Mouse (Mus musculus) G1E-ER4 (cell line): ENCODE data around the gene Rbms3. TPM values are rescaled to one million over a fixed set of nuclear protein-coding genes. Genes with fewer than 3 reads are reported as not detected.

Source experiments
- GATA1 ChIP-seq: IDR thresholded peaks from one replicate; pipeline ENCODE4 v1.8.0; 2012; ENCODE audit warnings: low read length, inconsistent platforms
- polyA plus RNA-seq: library from polyadenylated mRNA; stranded (reverse); fragments of >175 nt; gene quantifications from 2 replicates; pipeline ENCODE4 v1.2.3, GENCODE M21; 2012

Rbms3 gene
- polyA plus RNA-seq, 1 experiment, result not detected

DNA sequence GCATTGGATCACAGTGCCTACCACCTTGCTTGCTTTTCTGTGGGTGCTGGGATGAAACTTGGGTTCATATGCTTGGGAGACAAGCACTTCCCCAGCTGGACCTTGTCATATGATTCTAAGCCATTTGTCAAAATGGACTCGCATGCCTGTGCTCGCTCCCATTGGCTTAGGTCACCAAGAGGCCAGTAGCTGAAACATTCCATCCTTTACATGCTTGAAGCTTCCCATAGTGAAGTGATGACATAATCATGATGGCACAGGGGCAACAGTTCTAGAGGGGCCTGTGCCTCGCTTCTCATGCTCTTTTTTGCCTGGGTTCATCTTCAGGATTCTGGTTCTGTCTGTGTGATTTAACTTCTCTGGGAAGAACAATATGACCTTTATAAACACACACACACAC is 857.9 kb downstream of the Rbms3 start:
- no peak for TF ChIP-seq GATA1

DNA sequence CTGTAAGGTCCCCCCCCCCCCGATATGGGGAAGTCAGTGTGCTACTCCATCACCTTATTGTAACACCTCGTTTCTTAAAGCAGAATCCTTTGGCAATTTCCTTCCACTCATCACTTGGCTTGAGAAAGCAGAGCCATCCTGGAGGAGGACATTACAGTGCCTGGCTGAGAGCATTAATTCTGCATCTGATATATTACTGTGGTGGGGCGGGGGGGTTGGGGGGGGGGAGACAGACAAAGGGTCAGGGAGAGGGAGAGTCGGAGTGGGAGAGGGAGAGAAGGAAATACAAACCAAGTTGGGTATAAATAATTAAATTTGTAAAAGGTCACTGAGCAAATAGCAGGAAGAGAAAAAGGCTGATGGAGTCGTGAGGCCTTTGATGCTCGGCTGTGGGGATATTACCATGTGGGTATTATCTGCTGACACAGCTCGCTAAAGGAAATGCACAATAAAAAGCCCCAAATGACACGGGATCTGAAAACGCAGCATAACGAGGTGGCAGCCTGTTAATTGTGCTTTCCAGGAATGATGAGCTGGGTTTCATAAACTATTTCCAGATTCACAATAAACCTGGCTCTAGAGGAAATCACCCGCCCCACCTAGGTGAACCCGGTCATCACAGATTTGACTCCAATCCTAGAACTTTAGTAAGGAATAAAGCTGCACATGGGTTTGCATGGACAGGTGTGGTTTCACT is 860.2 kb downstream of the Rbms3 start:
- no peak for TF ChIP-seq GATA1

DNA sequence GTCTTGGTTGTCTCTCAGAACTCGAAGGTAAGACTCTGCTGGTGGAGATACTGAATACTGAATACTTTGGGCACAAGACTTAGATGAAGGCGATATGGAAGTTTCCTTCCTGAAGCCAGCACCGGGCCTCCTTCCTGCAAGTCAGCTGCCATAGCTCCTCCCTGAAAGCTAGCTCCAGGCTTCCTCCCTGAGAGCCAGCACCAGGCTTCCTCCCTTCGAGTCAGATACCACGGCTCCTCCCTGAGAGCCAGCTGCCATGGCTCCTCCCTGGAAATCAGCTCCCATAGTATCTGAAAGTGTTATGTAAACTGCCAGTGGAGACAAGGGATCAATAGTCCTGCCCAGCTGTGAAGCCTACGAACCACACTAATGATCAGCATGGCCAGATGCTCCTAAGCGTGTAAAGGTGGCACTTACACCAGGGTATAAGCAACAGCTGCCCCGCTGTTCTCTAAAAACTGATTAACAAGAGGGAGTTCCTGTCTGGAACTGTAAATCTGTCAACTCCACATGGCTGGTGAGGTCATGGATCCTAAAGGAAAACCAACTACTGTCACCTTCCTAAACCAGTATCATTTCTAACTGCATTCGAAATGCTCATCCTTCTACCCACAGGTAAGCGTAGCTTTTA is 867.2 kb downstream of the Rbms3 start:
- no peak for TF ChIP-seq GATA1

DNA sequence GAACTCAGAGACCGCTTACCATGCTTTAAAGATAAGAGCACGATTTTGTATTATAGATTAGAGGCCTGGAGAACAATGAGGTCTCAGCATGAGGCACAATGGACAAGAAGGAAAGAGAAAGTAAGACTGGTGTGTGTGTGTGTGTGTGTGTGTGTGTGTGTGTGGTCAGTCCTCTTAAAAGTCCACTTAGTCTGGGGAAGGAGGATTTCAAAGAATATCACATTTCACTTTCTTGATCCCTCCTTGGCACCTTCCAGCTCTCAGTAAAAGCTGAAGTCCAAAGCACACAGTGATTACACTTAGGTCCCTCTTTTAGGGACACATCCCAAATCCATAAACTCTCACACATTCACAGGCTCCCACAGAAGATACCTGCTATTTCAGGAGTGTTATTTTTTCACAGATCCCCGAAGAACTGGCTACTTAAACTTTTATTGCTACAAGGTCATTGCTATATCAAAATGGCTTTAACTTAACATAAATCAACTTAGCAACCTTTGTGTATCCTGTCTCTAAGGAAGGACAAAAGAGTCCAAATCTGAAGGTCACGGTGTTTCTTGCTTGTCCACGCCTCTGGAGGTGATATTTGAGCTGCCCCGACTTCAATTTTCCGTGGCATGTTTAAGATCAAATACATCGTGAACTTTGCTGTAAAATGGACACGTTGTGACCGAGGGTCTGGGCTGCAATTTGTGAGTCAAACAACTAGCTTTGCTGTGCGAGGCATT is 880.7 kb downstream of the Rbms3 start:
- TF ChIP-seq GATA1, result no peak

DNA sequence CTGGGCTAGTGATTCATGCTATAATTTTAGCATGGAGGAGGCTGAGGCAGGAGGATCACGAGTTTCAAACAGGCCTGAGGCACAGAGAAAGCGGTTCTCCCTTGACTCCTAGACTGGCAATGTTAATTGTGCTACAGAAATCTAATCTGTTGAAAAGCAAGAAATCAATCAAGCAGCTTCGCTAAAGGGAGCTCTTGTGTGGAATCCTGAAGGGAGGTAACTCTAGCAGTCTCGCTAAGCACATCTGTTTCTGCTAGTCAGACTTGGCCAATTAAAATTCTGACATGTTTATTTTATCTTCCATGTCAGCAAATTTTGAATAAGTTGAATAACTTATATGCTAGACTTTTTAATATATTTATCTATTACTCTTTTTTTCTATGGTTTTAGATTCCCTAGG is 881.4 kb downstream of the Rbms3 start:
- TF ChIP-seq GATA1, result no peak

DNA sequence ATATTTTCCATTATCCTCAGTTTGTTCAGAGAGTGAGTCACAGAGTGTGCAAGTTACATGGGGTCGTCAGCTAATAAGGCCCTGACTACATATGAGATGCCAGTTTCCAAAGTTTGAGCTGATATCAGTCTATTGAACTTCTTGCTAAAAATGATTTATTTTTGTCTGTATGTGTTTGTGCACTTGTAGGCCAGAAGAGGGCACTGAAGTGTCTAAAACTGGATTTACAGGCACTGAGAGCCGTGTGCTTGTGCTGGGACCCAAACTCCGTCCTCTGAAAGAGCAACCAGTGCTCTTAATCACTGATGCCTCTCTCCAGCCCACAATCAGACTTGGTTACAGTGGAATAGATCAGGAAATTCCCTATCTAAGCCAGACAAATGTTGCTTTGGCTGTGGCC is 882.8 kb downstream of the Rbms3 start:
- no peak for TF ChIP-seq GATA1

DNA sequence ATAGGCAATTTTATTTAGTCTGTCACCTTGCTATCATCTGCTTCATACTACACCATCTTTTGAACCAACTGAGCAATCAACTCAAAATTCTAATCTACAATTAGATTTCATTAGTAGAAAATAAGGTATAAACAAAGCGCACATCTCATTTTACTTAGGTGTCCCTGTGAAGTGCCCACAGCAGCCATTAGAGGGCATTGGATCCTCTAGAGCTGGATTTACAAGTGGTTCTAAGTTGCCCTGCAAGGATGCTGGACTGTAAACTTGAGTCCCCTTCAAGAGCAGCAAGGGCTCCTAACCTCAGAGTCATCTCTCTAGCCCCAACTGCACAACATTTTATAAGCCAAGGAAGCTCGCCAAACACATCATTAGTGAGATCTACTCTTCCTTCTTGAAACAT is 891.9 kb downstream of the Rbms3 start:
- TF ChIP-seq GATA1, result no peak

DNA sequence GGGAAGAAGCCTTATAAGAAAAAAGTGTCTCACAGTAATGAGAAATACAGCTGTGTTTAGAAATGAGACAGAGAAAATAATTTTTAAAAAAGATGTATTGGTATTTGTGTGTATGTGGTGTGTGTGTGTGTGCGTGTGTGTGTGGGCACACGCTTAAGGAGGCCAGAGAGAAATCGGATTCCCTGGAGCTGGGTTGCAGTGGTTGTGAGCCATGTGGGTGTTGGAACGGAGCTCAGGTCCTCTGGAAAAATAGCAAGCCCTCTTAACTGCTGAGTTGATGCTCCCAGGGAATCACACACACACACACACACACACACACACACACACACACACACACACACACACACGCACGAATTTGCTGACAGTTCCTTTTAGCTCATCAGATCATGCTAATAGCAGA is 900.5 kb downstream of the Rbms3 start:
- no peak for TF ChIP-seq GATA1

DNA sequence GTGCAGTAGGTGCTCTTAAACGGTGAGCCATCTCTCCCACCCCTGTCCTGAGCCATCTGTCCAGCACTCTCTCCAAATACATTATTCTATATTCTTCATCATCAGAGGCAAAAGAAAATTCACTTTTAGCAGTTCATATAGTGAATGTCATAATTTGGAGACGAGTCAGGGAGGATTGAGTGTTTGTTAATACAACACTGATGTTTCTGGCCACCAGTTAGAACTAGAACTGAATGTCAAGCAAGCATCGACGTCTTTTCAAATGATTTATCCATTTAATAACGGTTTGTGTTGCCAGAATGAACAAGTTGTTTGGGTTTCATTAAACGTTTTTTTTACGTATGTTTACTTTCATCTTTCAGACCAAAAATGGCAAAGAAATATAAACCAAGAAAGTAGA is 901.1 kb downstream of the Rbms3 start:
- no peak for TF ChIP-seq GATA1

DNA sequence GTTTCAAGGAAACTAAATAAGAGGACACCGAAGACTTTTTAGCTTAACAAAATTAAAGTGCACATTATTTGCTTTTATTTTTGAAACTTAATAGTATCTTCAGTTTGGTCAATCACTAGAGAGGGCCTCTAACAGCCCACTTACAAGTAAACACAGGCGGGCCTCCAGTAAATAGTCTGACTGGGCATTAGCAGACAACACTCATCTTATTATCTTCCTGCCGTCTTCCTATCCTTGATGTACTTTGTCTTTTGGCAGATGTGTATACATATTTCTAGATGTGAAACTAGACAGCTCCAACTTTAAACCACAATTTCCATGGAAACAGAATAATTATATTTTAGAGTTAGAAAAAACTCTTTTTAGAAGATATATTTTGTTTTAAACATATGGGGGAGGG is 901.6 kb downstream of the Rbms3 start:
- TF ChIP-seq GATA1, result no peak

DNA sequence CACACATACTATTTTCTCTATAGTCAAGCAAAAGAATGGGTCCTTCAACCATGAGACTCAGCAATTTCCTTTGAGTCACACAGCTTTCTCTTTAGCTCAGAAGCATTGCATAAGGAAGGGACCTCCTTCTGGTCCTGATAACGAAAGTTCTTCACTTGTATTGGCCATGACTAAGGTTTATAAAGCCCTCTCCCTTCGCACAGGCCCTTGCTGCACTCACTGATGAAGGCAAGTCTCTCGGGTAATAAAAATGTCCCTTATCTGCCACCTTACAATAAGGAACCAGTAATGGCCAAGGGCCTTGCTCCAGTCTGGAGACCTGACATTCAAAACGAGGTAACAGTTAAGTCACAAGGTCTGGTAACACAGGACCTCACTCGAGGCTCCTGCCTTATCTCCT is 905.1 kb downstream of the Rbms3 start:
- TF ChIP-seq GATA1, result no peak

DNA sequence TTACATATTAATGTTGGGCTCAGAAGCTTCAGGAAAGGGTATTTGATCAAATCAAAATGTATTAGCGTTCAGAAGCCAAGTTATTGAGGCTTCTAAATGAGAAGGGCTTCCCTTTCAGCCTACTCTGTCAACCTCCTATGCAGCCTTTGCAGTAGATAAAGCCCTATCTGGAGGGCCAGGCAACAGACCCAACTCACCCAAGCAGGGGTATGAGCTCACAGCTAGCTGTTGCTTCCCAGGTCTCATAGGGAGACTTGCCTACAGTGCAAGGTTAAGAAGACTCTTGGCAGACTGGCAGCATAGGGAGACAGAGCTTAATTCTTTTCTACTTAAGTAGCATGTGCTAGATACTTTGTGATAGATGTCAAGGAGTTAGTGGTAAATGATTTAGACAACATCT is 926.6 kb downstream of the Rbms3 start:
- no peak for TF ChIP-seq GATA1

DNA sequence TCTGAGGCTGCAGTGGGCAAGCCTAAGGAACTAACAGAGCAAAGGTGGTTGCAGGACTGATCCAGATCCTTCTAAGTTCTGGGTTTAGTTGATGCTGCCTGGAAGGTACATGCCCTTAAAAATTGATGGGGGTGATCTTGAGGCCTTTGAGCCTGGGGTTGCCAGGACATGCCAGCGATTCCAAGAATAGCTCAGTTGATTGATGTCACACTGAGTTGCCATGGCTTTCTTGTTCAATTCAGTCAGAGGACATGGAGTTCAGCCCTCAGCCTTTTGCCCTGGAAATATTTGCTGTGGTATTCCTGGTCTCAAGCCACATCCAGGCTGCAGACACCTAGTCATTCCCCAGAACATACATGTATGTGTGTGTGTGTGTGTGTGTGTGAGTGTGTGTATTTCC is 927.1 kb downstream of the Rbms3 start:
- TF ChIP-seq GATA1, result no peak

DNA sequence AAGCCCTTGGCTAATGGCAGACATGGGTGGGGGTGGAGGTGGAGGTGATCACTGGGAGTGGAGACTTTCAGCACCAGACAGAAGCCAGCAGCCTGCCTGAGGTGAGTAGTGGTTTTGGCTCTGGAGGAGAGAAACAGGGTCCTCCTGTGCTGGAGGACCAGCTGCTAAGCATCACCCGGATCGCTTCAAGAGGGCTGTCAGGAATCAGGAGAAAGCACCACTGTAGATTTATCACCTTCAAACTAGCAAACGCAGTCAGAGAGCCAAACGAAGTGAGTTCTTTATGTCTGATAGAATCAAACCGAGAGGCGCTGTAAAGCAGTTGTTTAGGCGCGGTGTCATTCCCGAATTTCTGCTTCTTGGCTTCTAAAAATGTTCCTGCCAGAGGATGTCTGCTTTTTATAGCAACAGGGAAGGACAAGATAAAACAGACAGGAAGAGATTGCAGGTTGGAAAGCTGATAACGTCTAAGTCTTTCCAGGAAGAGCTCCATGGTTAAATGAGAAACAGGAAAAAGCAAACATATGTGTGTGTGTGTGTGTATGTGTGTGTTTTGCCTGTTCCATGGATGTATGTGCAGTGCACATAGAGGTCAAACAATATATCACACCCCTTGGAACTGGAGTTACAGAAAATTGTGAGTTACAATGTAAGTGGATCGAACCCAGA is 928.1 kb downstream of the Rbms3 start:
- no peak for TF ChIP-seq GATA1

DNA sequence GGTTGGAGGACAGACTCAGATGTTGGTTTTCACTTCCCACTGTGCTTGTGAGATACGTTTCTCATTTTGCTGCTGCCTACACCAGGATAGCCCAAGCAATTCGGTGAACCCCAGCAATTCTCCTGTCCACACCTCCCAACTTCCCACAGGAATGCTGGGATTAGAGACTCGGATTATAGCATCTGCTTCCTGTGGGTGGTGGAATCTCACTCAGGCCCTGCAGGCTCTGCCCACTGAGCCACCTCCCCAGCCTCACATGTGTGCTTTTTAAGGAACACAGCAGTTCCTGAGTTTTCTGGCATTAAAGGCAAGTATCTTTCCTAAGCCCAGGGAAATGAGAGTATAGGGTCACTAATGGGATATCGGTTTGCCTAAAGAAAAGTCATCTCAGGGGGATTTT is 941.1 kb downstream of the Rbms3 start:
- TF ChIP-seq GATA1, result no peak

DNA sequence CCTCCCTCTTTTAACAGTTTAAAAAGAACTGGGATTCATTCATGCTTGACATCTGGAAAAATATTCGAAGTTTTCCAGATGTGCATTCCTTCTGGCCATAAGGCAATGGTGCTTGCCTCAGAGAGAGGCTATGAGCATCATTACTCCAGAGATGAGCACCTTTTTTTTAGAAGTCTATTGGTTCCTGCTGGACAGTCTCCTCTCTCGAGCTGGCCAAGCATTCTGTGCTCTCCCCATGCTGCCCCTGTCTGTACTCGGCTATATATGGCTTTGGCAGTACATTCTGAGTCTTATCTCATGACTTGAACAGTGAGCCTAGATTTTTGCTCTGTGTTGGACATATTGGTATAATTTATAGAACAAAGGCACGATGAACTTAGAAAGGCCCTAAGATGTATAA is 952.6 kb downstream of the Rbms3 start:
- no peak for TF ChIP-seq GATA1
